Mouse (Mus musculus) G1E (cell line): Measurements from ENCODE around the gene Mrpl3. TPM values are rescaled to one million over a fixed set of nuclear protein-coding genes. Genes with fewer than 3 reads are reported as not detected.

ENCODE experiments used
- ATAC-seq: 2 replicates; pipeline ENCODE4 v1.8.0; 2016; ENCODE audit warnings: mild to moderate bottlenecking; ENCODE audit not compliant: insufficient number of reproducible peaks, poor library complexity, low FRiP score, severe bottlenecking; ENCODE audit errors: extremely low read depth
- DNase-seq: peaks from one replicate; pipeline ENCODE4 v3.0.0; 2012; ENCODE audit warnings: low spot score
- H3K27me3 ChIP-seq: 2 replicates; pipeline ENCODE4 v1.6.1; 2012; ENCODE audit warnings: mild to moderate bottlenecking, low read length, inconsistent platforms; ENCODE audit not compliant: insufficient read depth
- H3K36me3 ChIP-seq: replicated peaks from 2 replicates; pipeline ENCODE3; 2012; ENCODE audit warnings: mild to moderate bottlenecking, inconsistent platforms
- H3K4me1 ChIP-seq: 2 replicates; pipeline ENCODE4 v1.6.1; 2012; ENCODE audit warnings: low read depth, low read length, inconsistent platforms, mixed read lengths; ENCODE audit not compliant: insufficient read depth
- H3K4me3 ChIP-seq: 2 replicates; pipeline ENCODE4 v1.5.1; 2012; ENCODE audit warnings: low read depth, mild to moderate bottlenecking, inconsistent platforms, low read length, moderate library complexity, mixed read lengths
- H3K9me3 ChIP-seq: replicated peaks from 2 replicates; pipeline ENCODE4 v1.6.1; 2012; ENCODE audit warnings: inconsistent platforms
- CTCF ChIP-seq: IDR thresholded peaks from 2 replicates; pipeline ENCODE4 v1.5.1; 2012; ENCODE audit warnings: low read depth, low read length, inconsistent platforms, mixed read lengths
- GATA1 ChIP-seq: IDR thresholded peaks from 2 replicates; pipeline ENCODE4 v1.6.1; 2012; ENCODE audit warnings: borderline replicate concordance, low read length, inconsistent platforms, mixed read lengths
- GATA2 ChIP-seq: IDR thresholded peaks from 2 replicates; pipeline ENCODE4 v1.6.1; 2012; ENCODE audit warnings: low read depth, low read length, inconsistent platforms, borderline replicate concordance
- POLR2AphosphoS5 ChIP-seq: IDR thresholded peaks from 2 replicates; pipeline ENCODE4 v1.6.1; 2012; ENCODE audit warnings: low read depth, low read length, inconsistent platforms; ENCODE audit not compliant: insufficient replicate concordance
- TAL1 ChIP-seq: conservative IDR thresholded peaks from 2 replicates; pipeline ENCODE4 v1.6.1; 2012; ENCODE audit warnings: low read depth, low read length, inconsistent platforms, mixed read lengths
- polyA plus RNA-seq: library from polyadenylated mRNA; stranded (reverse); fragments of >175 nt; gene quantifications from 2 replicates; pipeline ENCODE4 v1.2.3, GENCODE M21; 2012
- total RNA-seq, 2 experiments: library from RNA; stranded (forward) in 1 of 2; stranded (reverse) in 1 of 2; fragments of 200-1000 nt in 1 of 2; fragments of >200 nt in 1 of 2; fragmentation: Nextera tagmentation in 1 of 2; gene quantifications; 2 replicates each; pipeline ENCODE4 v1.2.3; 2014 to 2017

The Mrpl3 gene
- total and polyA plus RNA-seq, 3 experiments, result 31.0 to 173 (median 86.0) TPM

- Histone ChIP-seq H3K4me3 (no peak overlapping the region), H3K9me3 (no peaks in the 10 kb centered on the region), H3K36me3 (peaks cover 91% of the 10 kb centered on the region), H3K4me1 (no peaks in the 10 kb centered on the region), H3K27me3 (no peaks in the 10 kb centered on the region)
- DNase-seq (no peak), ATAC-seq (no peak)
- TF ChIP-seq GATA1 (no peak), POLR2AphosphoS5 (no peak), GATA2 (no peak), CTCF (no peak), TAL1 (no peak)
Observed at GRCm38 (mm10) chr9:105072991-105073748, 20.1 kb downstream of the Mrpl3 start.

- Histone ChIP-seq H3K4me1 (no peaks in the 10 kb centered on the region), H3K36me3 (peaks cover 90% of the 10 kb centered on the region), H3K4me3 (no peak overlapping the region), H3K9me3 (no peaks in the 10 kb centered on the region), H3K27me3 (no peaks in the 10 kb centered on the region)
- ATAC-seq, result no peak
- no peak for DNase-seq
- TF ChIP-seq TAL1 (no peak), GATA1 (no peak), POLR2AphosphoS5 (no peak), GATA2 (no peak), CTCF (no peak)
Observed at GRCm38 (mm10) chr9:105074851-105075250, 21.8 kb downstream of the Mrpl3 start.

- ATAC-seq, result no peak
- H3K36me3 ChIP-seq, result peaks cover 78% of the 10 kb centered on the region
- H3K4me1 ChIP-seq, result no peaks in the 10 kb centered on the region
- H3K9me3 ChIP-seq, result no peaks in the 10 kb centered on the region
- DNase-seq, result no peak
- no peaks in the 10 kb centered on the region for H3K27me3 ChIP-seq
- TF ChIP-seq CTCF (no peak), POLR2AphosphoS5 (no peak), GATA2 (no peak), GATA1 (no peak), TAL1 (no peak)
- H3K4me3 ChIP-seq, result no peak overlapping the region
Observed at GRCm38 (mm10) chr9:105076756-105077424, 23.9 kb downstream of the Mrpl3 start.

- no peak overlapping the region for H3K4me3 ChIP-seq
- TF ChIP-seq POLR2AphosphoS5 (no peak), CTCF (no peak), GATA1 (no peak), TAL1 (no peak), GATA2 (no peak)
- ATAC-seq (no peak), DNase-seq (no peak)
- peaks cover 62% of the 10 kb centered on the region for H3K36me3 ChIP-seq
- no peaks in the 10 kb centered on the region for H3K27me3 ChIP-seq
- H3K9me3 ChIP-seq, result no peaks in the 10 kb centered on the region
- no peaks in the 10 kb centered on the region for H3K4me1 ChIP-seq
Observed at GRCm38 (mm10) chr9:105078460-105078859, 25.4 kb downstream of the Mrpl3 start.

- Histone ChIP-seq H3K36me3 (peaks cover 45% of the 10 kb centered on the region), H3K9me3 (no peaks in the 10 kb centered on the region), H3K4me3 (no peak overlapping the region), H3K4me1 (no peaks in the 10 kb centered on the region), H3K27me3 (no peaks in the 10 kb centered on the region)
- DNase-seq, result no peak
- TF ChIP-seq GATA2 (no peak), GATA1 (no peak), TAL1 (no peak), CTCF (no peak), POLR2AphosphoS5 (no peak)
- no peak for ATAC-seq
Observed at GRCm38 (mm10) chr9:105080246-105080645, 27.2 kb downstream of the Mrpl3 start.

GRCm38 (mm10) chr9:105100807-105101570 lies 48.0 kb downstream of the Mrpl3 start:
- no peak overlapping the region for H3K4me3 ChIP-seq
- no peaks in the 10 kb centered on the region for H3K4me1 ChIP-seq
- no peak for TF ChIP-seq POLR2AphosphoS5
- no peak for TF ChIP-seq GATA1
- no peak for TF ChIP-seq TAL1
- no peak for TF ChIP-seq GATA2
- TF ChIP-seq CTCF, result no peak
- H3K36me3 ChIP-seq, result no peaks in the 10 kb centered on the region
- H3K27me3 ChIP-seq, result no peaks in the 10 kb centered on the region
- DNase-seq (no peak), ATAC-seq (no peak)
- no peaks in the 10 kb centered on the region for H3K9me3 ChIP-seq
